Mouse (Mus musculus) mammary gland, adult 2 months (tissue): ENCODE data around the gene Ubl5. TPM values are rescaled to one million over a fixed set of nuclear protein-coding genes. Genes with fewer than 3 reads are reported as not detected.

Experiments
- polyA plus RNA-seq: library from polyadenylated mRNA; depleted of rRNA; stranded (reverse); fragments of >200 nt; gene quantifications from 2 replicates; pipeline ENCODE4 v1.2.3, GENCODE M21; 2012; ENCODE audit warnings: low replicate concordance; rRNA removed

Ubl5 gene
- polyA plus RNA-seq: 105 and 165 TPM in 2 replicates

GRCm38 (mm10) chr9:20642101-20642895, at the start of gene Ubl5:
TSS of gene Ubl5 (plus strand) at chr9:20642878.

GRCm38 (mm10) chr9:20644360-20645081, 1.8 kb downstream of the Ubl5 start, which contains the start of gene Fbxl12:
TSS of gene Fbxl12 (minus strand) at chr9:20644767.

GRCm38 (mm10) chr9:20651602-20652259, 9.1 kb downstream of the Ubl5 start, which contains the start of gene Pin1:
TSS of gene Pin1 (plus strand) at chr9:20652095.

Other genes starting within 250 kb of the Ubl5 start
- gene Zfp26, start 182.7 kb upstream of the Ubl5 start, polyA plus RNA-seq: 1.2 and 3.2 TPM in 2 replicates
- 3.2 and 9.4 TPM in 2 replicates for gene Zfp426, start 150.1 kb upstream of the Ubl5 start, polyA plus RNA-seq
- 2.8 and 8.3 TPM in 2 replicates for gene Zfp266, start 121.5 kb upstream of the Ubl5 start, polyA plus RNA-seq
- 2.2 and 2.7 TPM in 2 replicates for gene Zfp846, start 61.6 kb upstream of the Ubl5 start, polyA plus RNA-seq
- 41.6 and 91.3 TPM in 2 replicates for gene Fbxl12, start 1.9 kb downstream of the Ubl5 start, polyA plus RNA-seq
- 16.0 and 19.1 TPM in 2 replicates for gene Pin1, start 9.2 kb downstream of the Ubl5 start, polyA plus RNA-seq
- gene Olfm2, start 103.5 kb downstream of the Ubl5 start, polyA plus RNA-seq: 6.7 and 8.1 TPM in 2 replicates
- 78.0 and 82.3 TPM in 2 replicates for gene Col5a3, start 172.2 kb downstream of the Ubl5 start, polyA plus RNA-seq
- not detected in 2 replicates for gene Rdh8, start 175.6 kb downstream of the Ubl5 start, polyA plus RNA-seq
- 84.0 and 147 TPM in 2 replicates for gene A230050P20Rik, start 225.8 kb downstream of the Ubl5 start, polyA plus RNA-seq
- 7.2 and 8.4 TPM in 2 replicates for gene Angptl6, start 236.8 kb downstream of the Ubl5 start, polyA plus RNA-seq
- 50.9 and 110 TPM in 2 replicates for gene Ppan, start 245.3 kb downstream of the Ubl5 start, polyA plus RNA-seq